Mouse (Mus musculus) lung, embryonic 14.5 days (tissue): ENCODE results near the gene Ptpn4. TPM values are rescaled to one million over a fixed set of nuclear protein-coding genes. Genes with fewer than 3 reads are reported as not detected.

ENCODE experiments used
- ATAC-seq: fragments of 200-750 bp; cut with Nextera tagmentation; 2 replicates; pipeline ENCODE4 v1.8.0; 2017; ENCODE audit warnings: mild to moderate bottlenecking, moderate TSS enrichment, moderate library complexity; ENCODE audit not compliant: insufficient read depth
- DNase-seq: peaks from one replicate; pipeline ENCODE4 v3.0.0-alpha.2; 2015
- H3K27ac ChIP-seq: fragments of 300-500 bp; sonication (generic); 2 replicates; pipeline ENCODE4 v1.5.1; 2014; ENCODE audit warnings: low read depth, mild to moderate bottlenecking, moderate library complexity
- H3K27me3 ChIP-seq: fragments of 300-500 bp; sonication (generic); 2 replicates; pipeline ENCODE4 v1.6.1; 2014; ENCODE audit warnings: low read length, control low read depth; ENCODE audit not compliant: insufficient read depth
- H3K36me3 ChIP-seq: fragments of 300-500 bp; sonication (generic); 2 replicates; pipeline ENCODE4 v1.6.1; 2014; ENCODE audit warnings: control low read depth; ENCODE audit not compliant: insufficient read depth
- H3K4me1 ChIP-seq: fragments of 300-500 bp; sonication (generic); 2 replicates; pipeline ENCODE4 v1.6.1; 2014; ENCODE audit warnings: antibody characterized with exemption, control low read depth; ENCODE audit not compliant: insufficient read depth
- H3K4me2 ChIP-seq: fragments of 300-500 bp; sonication (generic); 2 replicates; pipeline ENCODE4 v1.6.1; 2014; ENCODE audit warnings: mild to moderate bottlenecking
- H3K4me3 ChIP-seq: fragments of 300-500 bp; sonication (generic); 2 replicates; pipeline ENCODE4 v1.5.1; 2014; ENCODE audit warnings: low read depth, low read length
- H3K9ac ChIP-seq: fragments of 300-500 bp; sonication (generic); 2 replicates; pipeline ENCODE4 v1.6.1; 2014
- H3K9me3 ChIP-seq: fragments of 300-500 bp; sonication (generic); 2 replicates; pipeline ENCODE4 v1.6.1; 2016; ENCODE audit warnings: low read depth, low read length, control low read depth
- CTCF ChIP-seq: IDR thresholded peaks from 2 replicates; pipeline ENCODE4 v1.5.1; 2016; ENCODE audit warnings: antibody characterized with exemption, low read depth
- WGBS: fragments of 180-500 bp; shearing (Covaris S2); extraction: QIAGEN DNeasy Blood & Tissue Kit; methylation state at CpG from one replicate; pipeline ENCODE4 v1.1.7; 2014; 5-methylcytosine and 5-hydroxymethylcytosine counted together
- polyA plus RNA-seq: library from polyadenylated mRNA; unstranded; fragments of >200 nt; fragmentation: Nextera tagmentation; extraction: Ambion mirVana; gene quantifications from 2 replicates; pipeline ENCODE4 v1.2.1, GENCODE M21; 2014

The Ptpn4 gene
- polyA plus RNA-seq, 1 experiment from 2014 or later: 15.7 TPM

DNA sequence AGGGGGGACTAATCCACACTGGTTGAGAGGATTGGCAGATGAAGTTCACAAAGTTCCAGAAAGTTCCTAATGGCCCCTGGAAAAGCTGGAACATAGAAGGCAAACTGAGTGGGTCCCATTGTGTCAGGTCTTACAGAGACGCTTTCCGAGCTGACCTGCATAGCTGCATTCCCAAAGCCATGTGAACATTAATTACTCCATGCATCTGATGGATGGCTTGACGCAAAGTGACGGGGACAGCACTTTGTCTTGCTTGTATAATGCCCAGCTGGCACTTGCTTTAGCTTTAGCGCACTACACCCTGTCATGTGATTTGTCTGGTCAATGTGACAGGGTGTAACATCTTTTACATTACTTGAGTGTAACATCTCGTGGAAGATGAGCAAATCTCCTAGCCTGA, 27.9 kb upstream of the Ptpn4 start:
- Histone ChIP-seq H3K9me3 (no peaks in the 10 kb centered on the region), H3K4me2 (no peak overlapping the region), H3K36me3 (no peaks in the 10 kb centered on the region), H3K9ac (no peak overlapping the region), H3K27ac (no peak overlapping the region), H3K27me3 (no peaks in the 10 kb centered on the region), H3K4me1 (no peaks in the 10 kb centered on the region), H3K4me3 (no peak overlapping the region)
- DNase-seq (no peak), ATAC-seq (no peak)
- 67% methylated on average over 6 of the region's 6 CpGs for WGBS
- no peak for TF ChIP-seq CTCF

DNA sequence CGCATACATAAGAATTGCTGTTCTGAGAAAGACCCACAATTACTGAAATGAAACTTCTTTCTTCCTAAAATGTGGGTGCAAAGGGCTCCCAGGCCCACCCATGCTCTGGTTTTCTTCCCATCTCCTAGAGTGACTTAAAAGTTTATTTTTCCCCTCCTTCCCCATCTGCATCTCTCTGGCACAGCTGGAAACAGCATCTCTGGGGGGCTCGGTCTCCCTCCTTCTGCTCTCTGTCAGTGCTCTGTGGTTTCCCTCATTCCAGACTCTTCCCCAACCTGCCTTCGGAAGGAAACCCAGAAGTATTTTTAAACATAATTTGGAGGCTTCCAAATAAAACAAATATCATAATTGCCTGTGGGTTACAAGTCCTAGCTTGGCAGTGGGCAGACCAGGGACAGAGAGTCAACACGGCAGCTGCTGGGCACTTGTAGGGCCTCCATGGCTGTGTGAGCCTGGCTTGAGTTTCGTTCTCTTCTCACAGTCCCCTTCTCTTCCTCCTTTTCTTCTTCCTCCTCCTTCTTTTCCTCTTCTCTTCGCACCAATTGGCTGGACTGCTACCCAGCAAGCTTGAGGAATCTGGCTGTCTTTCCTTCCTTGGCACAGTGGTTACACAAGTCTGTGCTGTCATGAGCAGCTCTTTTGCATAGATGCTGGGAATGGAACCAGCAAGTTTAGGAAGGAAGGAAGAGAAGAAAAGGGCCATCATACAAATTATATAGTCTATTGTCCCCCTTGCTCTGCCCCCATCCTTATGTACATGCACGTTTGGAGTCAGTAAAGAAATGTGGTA, 26.3 kb upstream of the Ptpn4 start:
- H3K27me3 ChIP-seq: no peaks in the 10 kb centered on the region
- WGBS: 66% methylated on average over 7 of the region's 7 CpGs
- no peaks in the 10 kb centered on the region for H3K9me3 ChIP-seq
- DNase-seq: no peak
- no peak for TF ChIP-seq CTCF
- no peak for ATAC-seq
- H3K36me3 ChIP-seq: no peaks in the 10 kb centered on the region
- H3K4me2 ChIP-seq: no peak overlapping the region
- no peak overlapping the region for H3K9ac ChIP-seq
- no peak overlapping the region for H3K4me3 ChIP-seq
- no peaks in the 10 kb centered on the region for H3K4me1 ChIP-seq
- H3K27ac ChIP-seq: no peak overlapping the region

DNA sequence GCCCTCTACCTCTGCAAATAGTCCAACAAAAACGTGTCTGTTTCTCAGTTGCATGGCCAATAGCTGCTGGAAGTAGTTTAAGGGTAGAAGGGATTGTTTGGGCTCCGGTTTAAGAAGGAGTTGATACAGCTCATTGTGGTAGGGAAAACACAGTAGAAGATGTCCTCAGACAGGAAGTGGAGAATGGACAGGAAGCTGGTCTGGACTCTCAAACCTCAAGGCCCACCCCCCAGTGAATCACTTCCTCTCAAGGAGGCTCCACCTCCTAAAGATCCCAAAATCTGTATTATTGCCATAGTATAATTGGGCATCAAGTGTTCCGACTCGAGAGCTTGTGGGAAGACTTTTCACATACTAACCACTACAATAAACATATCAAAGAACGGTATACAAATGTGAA, 22.2 kb upstream of the Ptpn4 start:
- WGBS: 76% methylated on average over 5 of the region's 5 CpGs
- Histone ChIP-seq H3K9ac (no peak overlapping the region), H3K27ac (no peak overlapping the region), H3K27me3 (no peaks in the 10 kb centered on the region), H3K36me3 (no peaks in the 10 kb centered on the region), H3K4me3 (no peak overlapping the region), H3K4me1 (no peaks in the 10 kb centered on the region), H3K9me3 (no peaks in the 10 kb centered on the region), H3K4me2 (no peak overlapping the region)
- DNase-seq (no peak), ATAC-seq (no peak)
- no peak for TF ChIP-seq CTCF

DNA sequence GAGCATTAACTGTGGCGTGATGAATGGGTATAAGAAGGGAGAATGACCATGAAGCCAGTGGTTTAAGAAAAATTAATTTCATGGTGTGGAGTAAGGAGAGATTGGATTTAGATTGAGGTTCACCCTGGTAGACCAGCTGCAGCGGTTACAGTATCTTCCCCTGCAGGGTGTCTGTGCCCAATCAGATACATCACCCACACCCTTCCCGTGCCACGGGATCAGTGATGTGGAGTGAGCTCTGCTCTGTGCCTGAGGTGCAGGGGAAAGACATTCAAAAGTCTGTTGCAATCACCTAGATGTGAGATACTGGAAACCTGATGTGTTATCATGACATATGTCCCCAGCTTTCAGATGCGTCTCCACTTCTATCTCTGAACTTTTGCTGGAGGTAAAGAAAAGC, 15.6 kb upstream of the Ptpn4 start:
- Histone ChIP-seq H3K4me2 (no peak overlapping the region), H3K36me3 (no peaks in the 10 kb centered on the region), H3K4me3 (no peak overlapping the region), H3K9ac (no peak overlapping the region), H3K4me1 (no peaks in the 10 kb centered on the region), H3K27ac (no peak overlapping the region), H3K27me3 (no peaks in the 10 kb centered on the region), H3K9me3 (no peaks in the 10 kb centered on the region)
- DNase-seq: no peak
- no peak for ATAC-seq
- 84% methylated on average over 5 of the region's 5 CpGs for WGBS
- no peak for TF ChIP-seq CTCF

DNA sequence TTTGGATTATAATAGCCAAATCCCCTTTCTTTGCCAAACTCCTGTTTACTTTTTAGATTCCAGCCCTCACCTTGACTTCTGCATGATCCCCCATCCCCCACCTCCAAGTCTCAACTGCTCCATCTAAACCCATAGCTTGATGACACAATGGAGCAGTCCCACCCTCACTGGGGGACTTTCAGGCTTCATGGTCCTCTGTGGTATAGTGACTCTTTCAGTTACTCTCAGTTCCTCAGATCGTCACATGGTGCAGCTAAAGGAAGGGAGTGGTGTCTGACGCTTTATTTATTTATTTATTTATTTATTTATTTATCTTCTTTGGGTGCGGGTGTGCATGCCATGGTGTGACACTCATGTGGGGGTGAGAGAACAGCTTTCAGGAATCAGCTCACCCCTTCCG, 14.9 kb upstream of the Ptpn4 start:
- Histone ChIP-seq H3K4me1 (no peaks in the 10 kb centered on the region), H3K4me2 (no peak overlapping the region), H3K36me3 (no peaks in the 10 kb centered on the region), H3K9ac (no peak overlapping the region), H3K27ac (no peak overlapping the region), H3K27me3 (no peaks in the 10 kb centered on the region), H3K4me3 (no peak overlapping the region), H3K9me3 (no peaks in the 10 kb centered on the region)
- DNase-seq (no peak), ATAC-seq (no peak)
- TF ChIP-seq CTCF: no peak
- WGBS: 57% methylated on average over 4 of the region's 4 CpGs

DNA sequence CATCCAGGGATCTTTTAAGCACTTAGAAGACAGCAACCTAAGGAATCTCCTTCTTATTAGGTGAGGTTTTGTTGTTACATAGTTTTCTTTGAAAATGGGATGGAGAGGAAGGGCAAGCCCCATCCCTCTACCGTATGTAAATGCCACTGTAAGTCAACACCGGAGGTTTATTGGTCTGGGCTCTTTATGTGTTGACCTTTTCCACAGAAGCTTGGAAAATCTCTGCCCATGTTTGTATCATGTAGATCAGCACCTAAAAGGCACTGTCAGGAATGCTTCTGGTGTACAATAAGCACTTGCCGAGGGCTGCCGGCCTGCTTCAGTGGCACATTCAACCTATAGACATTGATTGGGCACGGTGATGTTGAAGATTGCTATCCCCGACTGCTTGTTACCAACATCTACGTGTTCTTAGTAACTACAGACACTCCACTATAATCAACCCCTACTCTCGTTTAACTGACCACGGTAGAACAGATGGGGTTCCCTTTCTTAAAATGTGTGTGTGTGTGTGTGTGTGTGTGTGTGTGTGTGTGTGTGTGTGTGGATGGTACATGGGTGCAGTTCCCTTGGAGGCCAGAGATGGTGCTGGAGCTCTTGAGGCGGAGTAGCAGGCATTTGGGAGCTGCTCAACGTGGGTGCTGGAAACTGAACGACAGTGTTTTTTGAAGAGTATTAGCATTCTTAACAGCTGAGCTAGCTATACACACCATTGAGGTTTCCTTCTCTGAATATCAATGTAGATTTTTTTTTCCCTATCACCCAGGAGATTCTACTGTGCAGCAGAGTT, 11.9 kb upstream of the Ptpn4 start:
- Histone ChIP-seq H3K4me2 (no peak overlapping the region), H3K9me3 (no peaks in the 10 kb centered on the region), H3K36me3 (no peaks in the 10 kb centered on the region), H3K27me3 (no peaks in the 10 kb centered on the region), H3K27ac (no peak overlapping the region), H3K9ac (no peak overlapping the region), H3K4me1 (no peaks in the 10 kb centered on the region), H3K4me3 (no peak overlapping the region)
- WGBS: 88% methylated on average over 12 of the region's 12 CpGs
- no peak for TF ChIP-seq CTCF
- ATAC-seq (no peak), DNase-seq (no peak)

DNA sequence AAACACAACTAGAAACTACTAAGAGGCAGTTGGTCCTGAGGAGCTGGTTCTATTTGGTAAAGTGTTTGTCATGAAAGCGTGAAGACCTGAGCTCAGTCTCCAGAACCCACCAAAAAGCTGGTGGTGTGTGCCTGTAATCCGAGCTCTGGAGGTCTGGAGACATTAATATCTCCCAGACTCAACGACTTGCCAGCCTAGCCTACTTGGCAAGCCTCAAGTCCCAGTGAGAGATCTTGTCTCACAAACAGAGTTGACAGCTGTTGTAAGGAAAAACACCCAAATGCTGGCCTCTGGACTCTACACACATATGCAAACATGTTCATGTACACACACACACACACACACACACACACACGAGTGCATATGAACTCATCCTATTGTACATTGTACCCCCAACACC, 7.9 kb upstream of the Ptpn4 start:
- H3K9ac ChIP-seq: no peak overlapping the region
- H3K4me3 ChIP-seq: no peak overlapping the region
- ATAC-seq: no peak
- no peak overlapping the region for H3K27ac ChIP-seq
- H3K4me2 ChIP-seq: no peak overlapping the region
- 54% methylated on average over 4 of the region's 4 CpGs for WGBS
- no peaks in the 10 kb centered on the region for H3K4me1 ChIP-seq
- H3K36me3 ChIP-seq: no peaks in the 10 kb centered on the region
- TF ChIP-seq CTCF: no peak
- H3K27me3 ChIP-seq: no peaks in the 10 kb centered on the region
- DNase-seq: no peak
- H3K9me3 ChIP-seq: no peaks in the 10 kb centered on the region
